Mouse (Mus musculus) liver, postnatal 0 days (tissue): Measurements from ENCODE around the gene Man1c1. TPM values are rescaled to one million over a fixed set of nuclear protein-coding genes. Genes with fewer than 3 reads are reported as not detected.
A peak's percentile ranks its signal among the peaks of the same experiment; 100 is the strongest.

Experiments used
- ATAC-seq: fragments of 200-750 bp; cut with Nextera tagmentation; 2 replicates; pipeline ENCODE4 v1.8.0; 2017; ENCODE audit warnings: mild to moderate bottlenecking, moderate library complexity
- DNase-seq: peaks from one replicate; pipeline ENCODE4 v3.0.0-alpha.2; 2016
- H3K27ac ChIP-seq: fragments of 300-500 bp; sonication (generic); 2 replicates; pipeline ENCODE4 v1.5.1; 2014; ENCODE audit warnings: antibody characterized with exemption, moderate library complexity, mild to moderate bottlenecking, low read depth
- H3K27me3 ChIP-seq: fragments of 300-500 bp; sonication (generic); 2 replicates; pipeline ENCODE4 v1.6.1; 2014; ENCODE audit warnings: low read length, control low read depth, mixed read lengths; ENCODE audit not compliant: insufficient read depth
- H3K36me3 ChIP-seq: fragments of 300-500 bp; sonication (generic); replicated peaks from 2 replicates; pipeline ENCODE4 v1.6.1; 2014; ENCODE audit warnings: mild to moderate bottlenecking, control low read depth, low read length, moderate library complexity, mixed read lengths; ENCODE audit not compliant: insufficient read depth
- H3K4me1 ChIP-seq: fragments of 300-500 bp; sonication (generic); 2 replicates; pipeline ENCODE4 v1.6.1; 2014; ENCODE audit warnings: antibody characterized with exemption, mild to moderate bottlenecking, control low read depth; ENCODE audit not compliant: insufficient read depth
- H3K4me2 ChIP-seq: fragments of 300-500 bp; sonication (generic); 2 replicates; pipeline ENCODE4 v1.6.1; 2014; ENCODE audit warnings: low read depth, mild to moderate bottlenecking, low read length, moderate library complexity, mixed read lengths
- H3K4me3 ChIP-seq: fragments of 300-500 bp; sonication (generic); 2 replicates; pipeline ENCODE4 v1.5.1; 2014; ENCODE audit warnings: low read depth, low read length
- H3K9ac ChIP-seq: fragments of 300-500 bp; sonication (generic); replicated peaks from 2 replicates; pipeline ENCODE4 v1.6.1; 2014; ENCODE audit warnings: mild to moderate bottlenecking, moderate library complexity
- H3K9me3 ChIP-seq: fragments of 300-500 bp; sonication (generic); 2 replicates; pipeline ENCODE4 v1.6.1; 2016; ENCODE audit warnings: mild to moderate bottlenecking, control low read depth, low read length, mixed read lengths
- CTCF ChIP-seq: sonication (generic); IDR thresholded peaks from 2 replicates; pipeline ENCODE4 v1.5.1; 2016; ENCODE audit warnings: antibody characterized with exemption, low read depth
- EP300 ChIP-seq: IDR thresholded peaks from 2 replicates; pipeline ENCODE4 v1.6.1; 2016; ENCODE audit warnings: antibody characterized with exemption, low read depth, mild to moderate bottlenecking
- WGBS: fragments of 180-500 bp; shearing (Covaris S2); extraction: QIAGEN DNeasy Blood & Tissue Kit; methylation state at CpG from one replicate; pipeline ENCODE4 v1.1.7; 2014; ENCODE audit not compliant: insufficient replicate concordance; 5-methylcytosine and 5-hydroxymethylcytosine counted together
- polyA plus RNA-seq: library from polyadenylated mRNA; unstranded; fragments of >200 nt; fragmentation: Nextera tagmentation; extraction: Ambion mirVana; gene quantifications from 2 replicates; pipeline ENCODE4 v1.2.1, GENCODE M21; 2015

The Man1c1 gene
- polyA plus RNA-seq, 1 experiment from 2014 or later, result 1.5 TPM

DNA sequence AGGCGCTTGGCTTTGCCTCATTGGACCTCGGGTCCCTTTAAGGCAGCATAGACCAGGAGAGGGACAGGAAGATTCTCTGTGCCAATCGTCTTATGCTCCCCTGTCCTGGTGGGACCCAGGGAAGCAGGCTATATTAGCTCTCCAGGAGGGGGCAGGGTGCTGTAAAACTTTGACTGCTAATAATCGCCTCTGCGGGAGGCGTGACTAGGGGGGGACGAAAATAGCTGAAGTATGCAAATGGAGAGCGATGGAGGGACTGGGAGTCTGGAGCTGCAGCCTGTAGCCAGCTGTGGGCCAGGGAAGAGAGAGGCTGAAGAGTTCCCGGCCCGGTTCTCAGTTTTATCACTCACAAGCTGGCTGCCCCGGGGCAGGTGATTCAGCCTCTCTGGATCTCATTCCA lies 124.9 kb downstream of the Man1c1 start:
- Histone ChIP-seq H3K36me3 (no peaks in the 10 kb centered on the region), H3K27ac (no peak overlapping the region), H3K27me3 (no peaks in the 10 kb centered on the region), H3K9me3 (no peaks in the 10 kb centered on the region), H3K4me3 (no peak overlapping the region), H3K9ac (no peak overlapping the region), H3K4me2 (no peak overlapping the region), H3K4me1 (peaks cover 10% of the 10 kb centered on the region)
- WGBS, result 23% methylated on average over 11 of the region's 11 CpGs
- DNase-seq (no peak), ATAC-seq (0 out of 2 replicates have a peak, but pooled peaks have one; percentile 21)
- peak; percentile 51 for TF ChIP-seq CTCF
- no peak for TF ChIP-seq EP300

DNA sequence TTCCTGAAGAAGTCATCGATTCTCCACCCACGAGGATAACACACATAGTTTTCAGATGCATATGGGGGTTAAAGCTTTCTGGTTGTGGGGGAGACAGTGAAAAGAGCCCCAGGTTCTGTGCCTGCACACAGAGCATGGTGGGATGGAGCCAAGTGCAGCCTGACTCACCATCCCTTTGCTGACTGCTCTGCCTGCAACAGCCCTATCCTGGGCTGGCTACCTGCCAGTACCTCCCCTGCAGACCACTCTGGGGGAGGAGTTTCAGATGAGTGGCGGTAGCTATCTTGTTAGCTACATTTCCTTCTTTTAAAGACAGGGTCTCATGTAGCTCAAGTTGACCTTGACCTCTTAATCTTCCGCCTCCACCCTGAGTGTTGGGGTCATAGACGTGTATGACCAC lies 125.7 kb downstream of the Man1c1 start:
- no peak for ATAC-seq
- no peaks in the 10 kb centered on the region for H3K27me3 ChIP-seq
- H3K4me3 ChIP-seq, result no peak overlapping the region
- no peaks in the 10 kb centered on the region for H3K36me3 ChIP-seq
- WGBS, result 55% methylated on average over 5 of the region's 5 CpGs
- peaks cover 10% of the 10 kb centered on the region for H3K4me1 ChIP-seq
- DNase-seq, result no peak
- no peaks in the 10 kb centered on the region for H3K9me3 ChIP-seq
- no peak overlapping the region for H3K9ac ChIP-seq
- TF ChIP-seq CTCF, result no peak
- TF ChIP-seq EP300, result no peak
- H3K4me2 ChIP-seq, result no peak overlapping the region
- no peak overlapping the region for H3K27ac ChIP-seq

DNA sequence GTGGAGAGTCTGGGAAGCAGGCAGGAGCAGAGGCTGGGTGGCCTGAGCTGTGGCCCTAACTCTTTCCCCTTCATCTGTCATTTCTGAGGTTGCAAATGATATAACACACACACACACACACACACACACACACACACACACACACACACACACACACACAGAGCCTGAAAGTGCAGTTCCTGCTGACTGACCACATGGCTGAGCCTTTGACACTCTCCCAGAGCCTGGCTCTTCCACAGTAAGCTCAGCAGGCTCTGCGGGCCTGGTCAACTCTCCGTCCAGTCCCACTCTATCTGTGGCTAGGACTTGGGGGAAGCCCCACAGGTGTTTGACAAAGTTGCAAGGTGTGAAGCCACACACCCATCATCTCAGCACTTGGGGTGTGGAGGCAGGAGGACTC lies 126.8 kb downstream of the Man1c1 start:
- H3K27ac ChIP-seq, result no peak overlapping the region
- no peak overlapping the region for H3K4me2 ChIP-seq
- TF ChIP-seq EP300 (no peak), CTCF (no peak)
- no peaks in the 10 kb centered on the region for H3K27me3 ChIP-seq
- ATAC-seq (no peak), DNase-seq (no peak)
- no peaks in the 10 kb centered on the region for H3K9me3 ChIP-seq
- no peaks in the 10 kb centered on the region for H3K36me3 ChIP-seq
- peaks cover 10% of the 10 kb centered on the region for H3K4me1 ChIP-seq
- no peak overlapping the region for H3K4me3 ChIP-seq
- H3K9ac ChIP-seq, result no peak overlapping the region
- 91% methylated on average over 2 of the region's 2 CpGs for WGBS

DNA sequence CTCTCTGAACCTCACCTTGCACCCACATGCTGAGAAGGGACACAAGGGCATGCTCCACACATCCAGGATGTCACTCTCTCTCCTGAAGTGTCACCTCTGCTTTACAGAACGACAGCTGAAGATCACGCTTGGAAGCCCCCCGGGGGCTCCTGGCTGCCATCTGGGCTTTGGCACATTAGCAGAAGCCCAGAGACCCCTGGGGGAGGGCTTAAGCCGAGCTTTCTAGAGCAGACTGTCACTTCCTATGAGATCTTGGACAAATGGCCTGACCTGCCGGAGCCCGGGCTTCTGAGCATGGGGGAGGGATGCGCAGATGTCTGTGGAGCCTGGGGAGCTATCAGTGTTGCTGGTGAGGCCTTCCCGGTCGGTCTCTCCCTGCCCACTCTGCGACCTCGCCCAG lies 128.6 kb downstream of the Man1c1 start:
- H3K27ac ChIP-seq, result no peak overlapping the region
- TF ChIP-seq CTCF (no peak), EP300 (no peak)
- H3K9me3 ChIP-seq, result no peaks in the 10 kb centered on the region
- 79% methylated on average over 11 of the region's 11 CpGs for WGBS
- ATAC-seq, result no peak
- no peak overlapping the region for H3K9ac ChIP-seq
- no peaks in the 10 kb centered on the region for H3K36me3 ChIP-seq
- DNase-seq, result no peak
- no peak overlapping the region for H3K4me2 ChIP-seq
- H3K4me3 ChIP-seq, result no peak overlapping the region
- H3K27me3 ChIP-seq, result no peaks in the 10 kb centered on the region
- peaks cover 10% of the 10 kb centered on the region for H3K4me1 ChIP-seq

DNA sequence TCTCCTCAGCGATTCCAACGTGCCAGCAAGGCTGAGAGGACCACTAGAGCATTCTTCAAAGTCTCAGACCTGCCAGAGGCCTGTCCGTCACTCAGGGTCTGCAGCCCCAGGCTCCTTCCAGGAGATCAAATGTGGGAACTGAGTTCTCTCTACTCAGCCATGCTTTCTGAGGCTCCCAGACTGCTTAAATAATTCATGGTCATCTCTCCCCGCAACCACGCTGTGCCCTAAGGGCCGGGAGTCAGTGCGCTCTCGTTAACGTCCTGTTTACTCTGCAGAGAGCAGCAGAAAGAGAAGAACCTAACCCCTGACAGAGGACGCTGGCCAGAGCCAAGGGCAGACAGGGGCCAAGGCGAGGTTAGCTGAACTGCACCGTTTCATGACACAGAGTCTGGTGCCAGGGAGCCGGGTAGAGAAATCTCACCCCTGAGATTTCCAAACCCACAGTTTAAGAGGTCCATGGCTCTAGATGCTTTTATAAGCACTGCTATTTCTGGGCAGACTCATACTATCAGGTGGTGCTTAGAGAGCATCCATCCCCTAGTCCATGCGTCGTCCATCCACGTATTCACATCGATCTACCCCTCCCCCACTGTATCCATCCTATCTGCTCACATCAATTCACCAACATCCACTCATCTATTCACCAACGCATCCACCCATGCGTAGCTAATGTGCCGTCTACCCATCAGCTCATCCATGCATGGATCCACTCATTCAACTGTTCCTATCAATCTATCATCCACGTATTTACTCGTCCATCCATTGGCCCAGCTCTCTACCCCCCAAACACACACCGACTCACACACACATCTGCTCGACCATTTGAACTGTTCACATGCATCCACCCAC lies 131.4 kb downstream of the Man1c1 start:
- Histone ChIP-seq H3K4me1 (no peaks in the 10 kb centered on the region), H3K9ac (no peak overlapping the region), H3K9me3 (no peaks in the 10 kb centered on the region), H3K27me3 (no peaks in the 10 kb centered on the region), H3K36me3 (no peaks in the 10 kb centered on the region), H3K4me2 (no peak overlapping the region), H3K4me3 (no peak overlapping the region), H3K27ac (no peak overlapping the region)
- TF ChIP-seq CTCF, result no peak
- no peak for TF ChIP-seq EP300
- no peak for DNase-seq
- no peak for ATAC-seq
- 79% methylated on average over 24 of the region's 24 CpGs for WGBS

DNA sequence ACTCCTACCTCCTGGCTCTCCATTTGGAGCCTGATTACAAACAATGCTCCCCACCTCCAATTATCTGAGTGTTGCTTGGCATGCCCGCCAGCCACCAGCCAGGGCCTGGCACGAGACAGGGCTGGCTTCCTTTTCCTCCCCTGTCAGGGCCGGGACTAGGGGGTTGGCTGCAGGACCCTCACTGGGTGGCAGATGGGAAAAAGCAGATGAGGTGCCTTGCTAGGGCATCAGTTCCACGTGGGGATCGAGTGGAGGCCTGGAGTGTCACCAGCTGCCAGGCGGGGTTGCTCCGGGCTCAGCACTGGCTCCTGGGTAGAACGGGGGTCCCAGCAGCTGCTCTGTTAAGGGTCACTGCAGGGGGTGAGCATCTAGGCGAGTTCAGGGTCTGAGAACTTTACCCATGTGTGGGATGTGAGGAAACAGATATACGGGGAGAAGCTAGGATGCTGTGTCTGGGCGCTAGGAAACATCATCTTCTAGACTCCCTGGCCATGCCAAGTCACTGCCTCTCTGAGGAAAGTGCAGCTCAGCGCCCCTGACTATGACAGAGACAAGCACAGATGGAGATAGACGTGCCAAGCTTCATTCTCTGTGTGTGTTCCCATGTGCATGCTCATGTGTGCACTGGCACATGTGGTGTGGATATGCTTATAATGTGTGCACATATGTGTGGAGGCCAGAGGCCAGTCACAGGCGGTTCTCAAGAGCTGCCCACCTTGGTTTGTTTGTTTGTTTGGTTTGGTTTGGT lies 133.2 kb downstream of the Man1c1 start:
- no peak overlapping the region for H3K4me3 ChIP-seq
- ATAC-seq, result no peak
- TF ChIP-seq EP300, result no peak
- TF ChIP-seq CTCF, result no peak

More for the DNA sequence above, 133.2 kb downstream of the Man1c1 start:
- DNase-seq, result no peak
- Histone ChIP-seq H3K27ac (no peak overlapping the region), H3K27me3 (no peaks in the 10 kb centered on the region), H3K9ac (no peak overlapping the region), H3K4me2 (no peak overlapping the region), H3K4me1 (no peaks in the 10 kb centered on the region), H3K9me3 (no peaks in the 10 kb centered on the region), H3K36me3 (no peaks in the 10 kb centered on the region; the same call in 1 of the 2 replicates)
- WGBS, result 79% methylated on average over 14 of the region's 14 CpGs
